Mouse (Mus musculus): ENCODE measurements around the gene Arl3. TPM values are rescaled to one million over a fixed set of nuclear protein-coding genes. Genes with fewer than 3 reads are reported as not detected.
A peak's percentile ranks its signal among the peaks of the same experiment; 100 is the strongest.

The Arl3 gene
- total and polyA plus RNA-seq, 3 experiments: 24.1 to 46.5 (median 45.3) TPM

GRCm38 (mm10) chr19:46598720-46599252 lies 25.8 kb upstream of the Arl3 start, which contains the start of gene Wbp1l:
Gene Wbp1l, plus strand, starts transcription at chr19:46599084.
- Histone ChIP-seq H3K4me1 (ENCODE audit: control insufficient read depth in 1 of 2, insufficient read depth in 2 of 2) (peaks cover 9 to 34% of the 10 kb centered on the region in 2 experiments; a peak in 3 of 4 replicates), H3K4me3 (replicated peaks in 1 of 3; ENCODE audit: low read depth in 2 of 3, low read length in 2 of 3, poor library complexity in 1 of 3) (peak within 1 kb of the TSS; percentile 90 to 96 (median 93)), H3K79me2 (replicated peaks; ENCODE audit: control insufficient read depth, extremely low read depth, insufficient read depth, poor library complexity, severe bottlenecking) (peaks cover 45% of the 10 kb centered on the region), H3K27me3 (replicated peaks) (no peaks in the 10 kb centered on the region), H3K9me3 (replicated peaks; ENCODE audit: low read length) (no peaks in the 10 kb centered on the region), H3K36me3 (replicated peaks in 1 of 2; ENCODE audit: control insufficient read depth in 1 of 2, insufficient read depth in 1 of 2, low read length in 1 of 2) (peaks cover 3 to 55% of the 10 kb centered on the region in 2 experiments), H3K9ac (ENCODE audit: insufficient read depth, low read depth) (peak within 1 kb of the TSS; percentile 64), H3K27ac (ENCODE audit: insufficient read depth, low read depth) (no peak within 1 kb of the TSS), H3K4me2 (ENCODE audit: insufficient read depth, low read depth, poor library complexity, severe bottlenecking) (peak within 1 kb of the TSS; percentile 65)
- TF ChIP-seq ZC3H11A (IDR thresholded peaks at IDR 0.05; ENCODE audit: low read depth, low read length): no peak
- peak; percentile 98 for TF ChIP-seq MAZ (IDR thresholded peaks at IDR 0.05; ENCODE audit: low read depth, low read length)
- TF ChIP-seq TCF12 (IDR thresholded peaks at IDR 0.05; ENCODE audit: low read depth, low read length): peak; percentile 42; the same call in 1 of the 2 replicates
- TF ChIP-seq RCOR1 (conservative IDR thresholded peaks at IDR 0.05; ENCODE audit: low read depth, low read length): peak; percentile 74; the same call in 1 of the 2 replicates
- TF ChIP-seq MYC (IDR thresholded peaks at IDR 0.05; ENCODE audit: low read depth, low read length): peak; percentile 79
- TF ChIP-seq POLR2A (IDR thresholded peaks at IDR 0.05; ENCODE audit: low read depth, low read length): peak; percentile 63; the same call in 1 of the 2 replicates
- TF ChIP-seq JUN (IDR thresholded peaks at IDR 0.05; ENCODE audit: insufficient read depth, low read depth, low read length): no peak
- 0 out of 2 replicates have a peak, but pooled peaks have one; percentile 41 for TF ChIP-seq E2F4 (IDR thresholded peaks at IDR 0.05; ENCODE audit: insufficient replicate concordance, low read depth, low read length)
- TF ChIP-seq CTCF (conservative IDR thresholded peaks at IDR 0.05 in 1 of 2, IDR thresholded peaks at IDR 0.05 in 1 of 2; ENCODE audit: low read depth in 2 of 2, low read length in 2 of 2): no peak
- TF ChIP-seq ZNF384 (IDR thresholded peaks at IDR 0.05; ENCODE audit: low read depth, low read length): peak; percentile 79
- TF ChIP-seq MEF2A (IDR thresholded peaks at IDR 0.05; ENCODE audit: borderline replicate concordance, low read depth, low read length): 0 out of 2 replicates have a peak, but pooled peaks have one; percentile 49
- peak; percentile 58; the same call in 1 of the 2 replicates for TF ChIP-seq NELFE (IDR thresholded peaks at IDR 0.05; ENCODE audit: low read depth, low read length)
- no peak for TF ChIP-seq RAD21 (IDR thresholded peaks at IDR 0.05; ENCODE audit: low read depth, low read length)
- TF ChIP-seq EP300 (IDR thresholded peaks at IDR 0.05; ENCODE audit: low read length): no peak
- TF ChIP-seq GABPA (IDR thresholded peaks at IDR 0.05; ENCODE audit: insufficient replicate concordance, low read depth, low read length): peak; percentile 36; the same call in 1 of the 2 replicates
- peak; percentile 28; the same call in 1 of the 2 replicates for TF ChIP-seq MAFK (IDR thresholded peaks at IDR 0.05; ENCODE audit: insufficient replicate concordance, low read length)
- peak; percentile 63; the same call in 1 of the 2 replicates for TF ChIP-seq MAX (IDR thresholded peaks at IDR 0.05; ENCODE audit: low read length)
- peak; percentile 85 for TF ChIP-seq SIN3A (IDR thresholded peaks at IDR 0.05; ENCODE audit: low read length)
- TF ChIP-seq MXI1 (IDR thresholded peaks at IDR 0.05; ENCODE audit: low read depth, low read length): peak; percentile 89
- TF ChIP-seq SMC3 (IDR thresholded peaks at IDR 0.05; ENCODE audit: low read depth, low read length): no peak
- peak; percentile 56 for TF ChIP-seq BHLHE40 (IDR thresholded peaks at IDR 0.05; ENCODE audit: low read depth, low read length)
- no peak for TF ChIP-seq PAX5 (IDR thresholded peaks at IDR 0.05; ENCODE audit: low read length)
- peak; percentile 91; the same call in 1 of the 2 replicates for TF ChIP-seq KAT2A (IDR thresholded peaks at IDR 0.05; ENCODE audit: insufficient replicate concordance, low read length)
- TF ChIP-seq USF2 (conservative IDR thresholded peaks at IDR 0.05; ENCODE audit: low read depth, low read length): no peak
- TF ChIP-seq UBTF (IDR thresholded peaks at IDR 0.05; ENCODE audit: low read depth, low read length): no peak
- peak; percentile 82 for TF ChIP-seq ZMIZ1 (IDR thresholded peaks at IDR 0.05; ENCODE audit: low read depth, low read length)
- peak; percentile 96 for TF ChIP-seq HCFC1 (IDR thresholded peaks at IDR 0.05; ENCODE audit: low read depth, low read length)
- peak; percentile 71 for TF ChIP-seq NRF1 (IDR thresholded peaks at IDR 0.05; ENCODE audit: low read depth, low read length)
- TF ChIP-seq ZKSCAN1 (IDR thresholded peaks at IDR 0.05; ENCODE audit: borderline replicate concordance, low read depth, low read length): no peak
- TF ChIP-seq ELF1 (IDR thresholded peaks at IDR 0.05; ENCODE audit: low read depth, low read length): peak; percentile 100
- TF ChIP-seq USF1 (IDR thresholded peaks at IDR 0.05; ENCODE audit: low read depth, low read length): peak; percentile 38
- TF ChIP-seq IRF4 (IDR thresholded peaks at IDR 0.05; ENCODE audit: low read depth, low read length): peak; percentile 77; the same call in 1 of the 2 replicates
- 0 out of 2 replicates have a peak, but pooled peaks have one; percentile 40 for TF ChIP-seq POLR2AphosphoS2 (IDR thresholded peaks at IDR 0.05; ENCODE audit: low read depth, low read length)
- no peak for TF ChIP-seq TBP (conservative IDR thresholded peaks at IDR 0.05; ENCODE audit: low read depth, low read length)
- TF ChIP-seq JUND (conservative IDR thresholded peaks at IDR 0.05; ENCODE audit: low read depth, low read length): 0 out of 2 replicates have a peak, but pooled peaks have one; percentile 23
- TF ChIP-seq CHD2 (IDR thresholded peaks at IDR 0.05; ENCODE audit: low read length): peak; percentile 94
- TF ChIP-seq ETS1 (conservative IDR thresholded peaks at IDR 0.05; ENCODE audit: low read depth, low read length): no peak
- no peak for TF ChIP-seq CHD1 (IDR thresholded peaks at IDR 0.05; ENCODE audit: low read depth, low read length)
- DNase-seq (ENCODE audit: extremely low read depth): peak; percentile 100
- in situ Hi-C loops (cut with MboI; ENCODE audit: low pct_ligation_motif_present, low pct_unique_long_range_greater_than_20kb, low sequenced_read_pairs) (no loop called here), dilution Hi-C loops (cut with MboI; ENCODE audit: extremely low pct_ligation_motif_present, extremely low pct_unique_long_range_greater_than_20kb, low sequenced_read_pairs) (no loop called here)

All from CH12.LX (cell line).